Mouse (Mus musculus): Measurements from ENCODE around the gene A430078G23Rik. TPM values are rescaled to one million over a fixed set of nuclear protein-coding genes. Genes with fewer than 3 reads are reported as not detected.

The A430078G23Rik gene
- polyA plus RNA-seq, 1 experiment: not detected

DNA sequence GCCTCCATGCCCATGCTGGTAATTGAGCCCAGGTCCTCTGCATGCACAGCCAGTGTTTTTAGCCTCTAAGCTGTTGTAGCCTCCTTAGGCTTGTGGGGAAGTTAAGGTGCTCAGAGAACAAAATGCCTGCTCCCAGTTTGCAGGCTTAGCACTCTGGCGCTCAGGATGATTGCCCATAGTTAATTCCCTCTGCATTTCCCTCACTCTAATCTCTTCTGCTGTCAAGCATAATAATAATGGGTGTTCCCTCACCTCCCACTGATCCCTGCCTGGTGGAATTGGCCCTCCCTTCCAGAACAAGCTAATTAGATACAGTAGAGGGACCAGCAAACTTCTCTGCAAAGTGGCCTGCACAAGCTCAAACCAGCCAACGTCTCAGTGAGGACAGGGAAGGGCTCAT, 47.3 kb downstream of the A430078G23Rik start:
- TF ChIP-seq CTCF (IDR thresholded peaks at IDR 0.05; ENCODE audit: borderline replicate concordance, insufficient read depth, low read depth, low read length) (no peak), POLR2A (IDR thresholded peaks at IDR 0.05; ENCODE audit: borderline replicate concordance, insufficient read depth, low read length) (no peak)
- 56% methylated on average over 2 of the region's 2 CpGs for WGBS
- no peak overlapping the region for H3K27ac ChIP-seq (ENCODE audit: insufficient read depth, low read length)
- no peaks in the 10 kb centered on the region for H3K27me3 ChIP-seq (ENCODE audit: control insufficient read depth, insufficient read depth, low read length)
- no peak overlapping the region for H3K4me3 ChIP-seq (replicated peaks; ENCODE audit: insufficient read depth, low read depth, low read length)
- no peaks in the 10 kb centered on the region; the same call in 1 of the 2 replicates for H3K4me1 ChIP-seq (ENCODE audit: control insufficient read depth, insufficient read depth, low read length)
- DNase-seq: no peak

DNA sequence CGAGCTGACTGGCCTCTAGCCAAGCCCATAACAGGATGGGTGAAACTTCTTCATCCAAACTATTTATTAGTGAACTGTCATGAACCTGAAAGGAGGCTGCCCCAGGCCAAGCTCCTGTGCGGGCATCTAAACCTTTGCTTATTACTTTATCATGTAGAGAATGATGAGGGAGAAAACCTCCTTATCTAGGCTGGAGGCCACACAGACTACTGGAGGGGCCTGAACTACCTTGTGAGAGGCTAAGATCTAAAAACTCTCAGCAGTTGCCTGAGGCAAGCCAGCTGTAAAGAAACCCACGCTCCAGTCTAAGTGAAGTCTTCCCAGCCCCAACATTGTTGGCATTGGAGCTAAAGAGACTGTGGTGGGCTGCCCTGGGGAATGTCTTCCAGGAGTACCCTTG, 54.2 kb downstream of the A430078G23Rik start:
- Histone ChIP-seq H3K4me1 (ENCODE audit: control insufficient read depth, insufficient read depth, low read length) (no peaks in the 10 kb centered on the region; the same call in 1 of the 2 replicates), H3K4me3 (replicated peaks; ENCODE audit: insufficient read depth, low read depth, low read length) (no peak overlapping the region), H3K27ac (ENCODE audit: insufficient read depth, low read length) (no peak overlapping the region), H3K27me3 (ENCODE audit: control insufficient read depth, insufficient read depth, low read length) (no peaks in the 10 kb centered on the region)
- DNase-seq: no peak
- WGBS: 78% methylated on average over 3 of the region's 3 CpGs
- TF ChIP-seq CTCF (IDR thresholded peaks at IDR 0.05; ENCODE audit: borderline replicate concordance, insufficient read depth, low read depth, low read length): no peak
- no peak for TF ChIP-seq POLR2A (IDR thresholded peaks at IDR 0.05; ENCODE audit: borderline replicate concordance, insufficient read depth, low read length)

DNA sequence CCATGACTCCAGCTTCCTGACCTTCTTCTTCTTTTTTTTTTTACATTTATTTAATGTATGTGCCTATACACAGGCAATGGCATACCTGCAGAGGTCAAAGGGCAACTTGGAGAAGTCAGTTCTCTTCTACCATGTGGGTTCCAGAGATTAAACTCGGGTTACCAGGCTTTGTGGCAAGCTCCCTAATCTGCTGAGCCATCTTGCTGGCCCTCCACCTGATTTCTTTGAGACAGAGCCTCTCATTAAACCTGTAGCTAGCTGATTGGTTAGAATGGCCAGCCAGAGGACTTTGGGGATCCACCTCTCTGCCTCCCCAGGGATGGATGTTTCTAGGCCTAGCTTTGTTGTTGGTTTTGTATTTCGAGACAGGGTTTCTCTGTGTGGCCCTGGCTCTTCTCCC, 57.9 kb downstream of the A430078G23Rik start:
- peaks cover 9% of the 10 kb centered on the region for H3K4me1 ChIP-seq (ENCODE audit: control insufficient read depth, insufficient read depth, low read length)
- WGBS: 89% methylated on average over 2 of the region's 2 CpGs
- no peak overlapping the region for H3K27ac ChIP-seq (ENCODE audit: insufficient read depth, low read length)
- H3K4me3 ChIP-seq (replicated peaks; ENCODE audit: insufficient read depth, low read depth, low read length): no peak overlapping the region
- no peak for TF ChIP-seq POLR2A (IDR thresholded peaks at IDR 0.05; ENCODE audit: borderline replicate concordance, insufficient read depth, low read length)
- TF ChIP-seq CTCF (IDR thresholded peaks at IDR 0.05; ENCODE audit: borderline replicate concordance, insufficient read depth, low read depth, low read length): no peak
- no peaks in the 10 kb centered on the region for H3K27me3 ChIP-seq (ENCODE audit: control insufficient read depth, insufficient read depth, low read length)
- no peak for DNase-seq

DNA sequence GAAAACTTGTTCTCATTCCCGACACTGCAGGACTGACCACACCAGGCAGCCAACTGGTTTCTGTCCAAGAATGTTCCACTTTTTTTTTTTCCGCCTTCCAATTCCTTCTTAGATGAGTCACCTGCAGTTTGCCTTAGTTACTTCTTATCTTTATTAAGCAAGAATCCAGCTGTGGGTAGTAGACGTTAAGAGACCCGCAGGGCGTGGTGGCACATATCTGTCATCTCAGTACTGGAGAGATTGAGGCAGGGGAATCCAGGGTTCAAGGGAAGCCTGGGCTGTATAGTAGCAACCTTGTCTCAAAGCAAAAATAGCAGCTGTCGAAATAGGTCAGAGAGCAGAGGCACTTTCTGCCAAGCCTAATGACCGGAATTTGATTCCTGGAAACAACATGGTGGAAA, 58.7 kb downstream of the A430078G23Rik start:
- TF ChIP-seq POLR2A (IDR thresholded peaks at IDR 0.05; ENCODE audit: borderline replicate concordance, insufficient read depth, low read length): no peak
- TF ChIP-seq CTCF (IDR thresholded peaks at IDR 0.05; ENCODE audit: borderline replicate concordance, insufficient read depth, low read depth, low read length): no peak
- Histone ChIP-seq H3K4me1 (ENCODE audit: control insufficient read depth, insufficient read depth, low read length) (peaks cover 9% of the 10 kb centered on the region), H3K27ac (ENCODE audit: insufficient read depth, low read length) (no peak overlapping the region), H3K27me3 (ENCODE audit: control insufficient read depth, insufficient read depth, low read length) (no peaks in the 10 kb centered on the region), H3K4me3 (replicated peaks; ENCODE audit: insufficient read depth, low read depth, low read length) (no peak overlapping the region)
- 54% methylated on average over 7 of the region's 7 CpGs for WGBS
- peak; percentile 36 to 51 for DNase-seq

DNA sequence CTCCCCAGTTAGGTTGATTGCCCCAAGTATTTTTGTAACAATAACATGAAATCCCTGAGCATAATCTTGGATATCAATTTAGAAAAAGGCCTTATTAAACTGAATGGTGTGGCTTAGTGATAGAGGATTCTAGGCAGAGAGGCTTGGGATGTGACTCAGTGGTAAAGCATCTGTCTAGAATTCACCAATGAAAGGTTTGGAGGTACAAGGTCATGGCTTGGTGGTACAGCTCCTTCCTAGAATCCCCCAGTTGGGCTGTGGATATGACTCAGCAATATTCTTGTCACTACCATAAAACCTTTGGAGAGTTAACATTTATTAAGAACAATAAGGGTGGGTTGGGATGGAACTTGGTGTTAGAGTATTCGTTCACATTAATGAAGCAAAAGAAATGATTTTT, 59.6 kb downstream of the A430078G23Rik start:
- WGBS: 93% methylated on average over 1 of the region's 1 CpGs
- TF ChIP-seq CTCF (IDR thresholded peaks at IDR 0.05; ENCODE audit: borderline replicate concordance, insufficient read depth, low read depth, low read length) (no peak), POLR2A (IDR thresholded peaks at IDR 0.05; ENCODE audit: borderline replicate concordance, insufficient read depth, low read length) (no peak)
- Histone ChIP-seq H3K4me1 (ENCODE audit: control insufficient read depth, insufficient read depth, low read length) (peaks cover 9% of the 10 kb centered on the region), H3K27me3 (ENCODE audit: control insufficient read depth, insufficient read depth, low read length) (no peaks in the 10 kb centered on the region), H3K27ac (ENCODE audit: insufficient read depth, low read length) (no peak overlapping the region), H3K4me3 (replicated peaks; ENCODE audit: insufficient read depth, low read depth, low read length) (no peak overlapping the region)
- no peak for DNase-seq

DNA sequence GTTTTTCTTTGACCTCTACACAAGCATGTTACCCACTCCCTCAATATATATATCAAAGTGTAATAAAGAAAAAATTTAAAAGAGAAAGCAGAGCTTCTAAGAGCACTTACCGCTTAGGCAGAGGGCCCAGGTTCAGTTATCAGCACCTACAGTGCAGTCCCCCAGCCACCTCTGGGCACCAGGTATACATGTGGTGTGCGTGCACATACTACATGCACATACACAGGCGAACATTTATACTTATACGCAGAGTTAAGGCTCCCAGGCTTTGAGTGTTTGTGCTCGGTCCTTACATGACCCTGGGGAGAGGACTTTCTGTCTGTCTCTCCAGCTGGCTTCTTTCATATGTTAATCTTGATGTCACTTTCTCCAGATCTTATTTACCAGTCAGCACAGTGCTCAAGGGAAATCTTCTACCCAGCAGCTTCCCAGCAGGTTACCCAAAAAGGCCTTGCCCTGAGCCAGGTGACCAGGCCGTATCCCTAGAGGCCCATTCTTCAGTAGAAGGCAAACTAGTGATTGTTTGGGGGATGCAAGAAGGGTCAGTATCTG, 61.5 kb downstream of the A430078G23Rik start:
- TF ChIP-seq POLR2A (IDR thresholded peaks at IDR 0.05; ENCODE audit: borderline replicate concordance, insufficient read depth, low read length) (no peak), CTCF (IDR thresholded peaks at IDR 0.05; ENCODE audit: borderline replicate concordance, insufficient read depth, low read depth, low read length) (no peak)
- peaks cover 9% of the 10 kb centered on the region for H3K4me1 ChIP-seq (ENCODE audit: control insufficient read depth, insufficient read depth, low read length)
- H3K4me3 ChIP-seq (replicated peaks; ENCODE audit: insufficient read depth, low read depth, low read length): no peak overlapping the region
- 69% methylated on average over 6 of the region's 6 CpGs for WGBS
- DNase-seq: no peak
- H3K27ac ChIP-seq (ENCODE audit: insufficient read depth, low read length): no peak overlapping the region
- no peaks in the 10 kb centered on the region for H3K27me3 ChIP-seq (ENCODE audit: control insufficient read depth, insufficient read depth, low read length)

- no peak for DNase-seq
- no peak for TF ChIP-seq CTCF (IDR thresholded peaks at IDR 0.05; ENCODE audit: borderline replicate concordance, insufficient read depth, low read depth, low read length)
- no peak for TF ChIP-seq POLR2A (IDR thresholded peaks at IDR 0.05; ENCODE audit: borderline replicate concordance, insufficient read depth, low read length)
- H3K27me3 ChIP-seq (ENCODE audit: control insufficient read depth, insufficient read depth, low read length): no peaks in the 10 kb centered on the region
- H3K4me3 ChIP-seq (replicated peaks; ENCODE audit: insufficient read depth, low read depth, low read length): no peak overlapping the region
- no peak overlapping the region for H3K27ac ChIP-seq (ENCODE audit: insufficient read depth, low read length)
- WGBS: 27% methylated on average over 4 of the region's 4 CpGs
- H3K4me1 ChIP-seq (ENCODE audit: control insufficient read depth, insufficient read depth, low read length): peaks cover 9% of the 10 kb centered on the region
Measured at GRCm38 (mm10) chr8:3415259-3415658, 62.0 kb downstream of the A430078G23Rik start.

- DNase-seq: no peak
- TF ChIP-seq POLR2A (IDR thresholded peaks at IDR 0.05; ENCODE audit: borderline replicate concordance, insufficient read depth, low read length) (no peak), CTCF (IDR thresholded peaks at IDR 0.05; ENCODE audit: borderline replicate concordance, insufficient read depth, low read depth, low read length) (no peak)
- WGBS: 58% methylated on average over 6 of the region's 6 CpGs
- peaks cover 9% of the 10 kb centered on the region for H3K4me1 ChIP-seq (ENCODE audit: control insufficient read depth, insufficient read depth, low read length)
- no peak overlapping the region for H3K4me3 ChIP-seq (replicated peaks; ENCODE audit: insufficient read depth, low read depth, low read length)
- H3K27ac ChIP-seq (ENCODE audit: insufficient read depth, low read length): no peak overlapping the region
- H3K27me3 ChIP-seq (ENCODE audit: control insufficient read depth, insufficient read depth, low read length): no peaks in the 10 kb centered on the region
Measured at GRCm38 (mm10) chr8:3415661-3416060, 62.4 kb downstream of the A430078G23Rik start.
